Mouse (Mus musculus) lung, embryonic 14.5 days (tissue): ENCODE data around the gene Nphs1. TPM values are rescaled to one million over a fixed set of nuclear protein-coding genes. Genes with fewer than 3 reads are reported as not detected.

Experiments used
- ATAC-seq: fragments of 200-750 bp; cut with Nextera tagmentation; 2 replicates; pipeline ENCODE4 v1.8.0; 2017; ENCODE audit warnings: mild to moderate bottlenecking, moderate TSS enrichment, moderate library complexity; ENCODE audit not compliant: insufficient read depth
- DNase-seq: peaks from one replicate; pipeline ENCODE4 v3.0.0-alpha.2; 2015
- H3K27ac ChIP-seq: fragments of 300-500 bp; sonication (generic); 2 replicates; pipeline ENCODE4 v1.5.1; 2014; ENCODE audit warnings: low read depth, mild to moderate bottlenecking, moderate library complexity
- H3K27me3 ChIP-seq: fragments of 300-500 bp; sonication (generic); 2 replicates; pipeline ENCODE4 v1.6.1; 2014; ENCODE audit warnings: low read length, control low read depth; ENCODE audit not compliant: insufficient read depth
- H3K36me3 ChIP-seq: fragments of 300-500 bp; sonication (generic); 2 replicates; pipeline ENCODE4 v1.6.1; 2014; ENCODE audit warnings: control low read depth; ENCODE audit not compliant: insufficient read depth
- H3K4me1 ChIP-seq: fragments of 300-500 bp; sonication (generic); 2 replicates; pipeline ENCODE4 v1.6.1; 2014; ENCODE audit warnings: antibody characterized with exemption, control low read depth; ENCODE audit not compliant: insufficient read depth
- H3K4me2 ChIP-seq: fragments of 300-500 bp; sonication (generic); 2 replicates; pipeline ENCODE4 v1.6.1; 2014; ENCODE audit warnings: mild to moderate bottlenecking
- H3K4me3 ChIP-seq: fragments of 300-500 bp; sonication (generic); 2 replicates; pipeline ENCODE4 v1.5.1; 2014; ENCODE audit warnings: low read depth, low read length
- H3K9ac ChIP-seq: fragments of 300-500 bp; sonication (generic); 2 replicates; pipeline ENCODE4 v1.6.1; 2014
- H3K9me3 ChIP-seq: fragments of 300-500 bp; sonication (generic); 2 replicates; pipeline ENCODE4 v1.6.1; 2016; ENCODE audit warnings: low read depth, low read length, control low read depth
- CTCF ChIP-seq: IDR thresholded peaks from 2 replicates; pipeline ENCODE4 v1.5.1; 2016; ENCODE audit warnings: antibody characterized with exemption, low read depth
- WGBS: fragments of 180-500 bp; shearing (Covaris S2); extraction: QIAGEN DNeasy Blood & Tissue Kit; methylation state at CpG from one replicate; pipeline ENCODE4 v1.1.7; 2014; 5-methylcytosine and 5-hydroxymethylcytosine counted together
- polyA plus RNA-seq: library from polyadenylated mRNA; unstranded; fragments of >200 nt; fragmentation: Nextera tagmentation; extraction: Ambion mirVana; gene quantifications from 2 replicates; pipeline ENCODE4 v1.2.1, GENCODE M21; 2014

Nphs1 gene
- polyA plus RNA-seq, 1 experiment from 2014 or later, result not detected

GRCm38 (mm10) chr7:30454259-30454658 is 3.9 kb upstream of the Nphs1 start:
- Histone ChIP-seq H3K4me3 (no peak overlapping the region), H3K27ac (no peak overlapping the region), H3K9ac (no peak overlapping the region), H3K9me3 (no peaks in the 10 kb centered on the region), H3K4me2 (no peak overlapping the region), H3K4me1 (no peaks in the 10 kb centered on the region), H3K36me3 (no peaks in the 10 kb centered on the region), H3K27me3 (peaks cover 72% of the 10 kb centered on the region)
- TF ChIP-seq CTCF, result no peak
- 10% methylated on average over 6 of the region's 6 CpGs for WGBS
- DNase-seq, result no peak
- ATAC-seq, result no peak

DNA sequence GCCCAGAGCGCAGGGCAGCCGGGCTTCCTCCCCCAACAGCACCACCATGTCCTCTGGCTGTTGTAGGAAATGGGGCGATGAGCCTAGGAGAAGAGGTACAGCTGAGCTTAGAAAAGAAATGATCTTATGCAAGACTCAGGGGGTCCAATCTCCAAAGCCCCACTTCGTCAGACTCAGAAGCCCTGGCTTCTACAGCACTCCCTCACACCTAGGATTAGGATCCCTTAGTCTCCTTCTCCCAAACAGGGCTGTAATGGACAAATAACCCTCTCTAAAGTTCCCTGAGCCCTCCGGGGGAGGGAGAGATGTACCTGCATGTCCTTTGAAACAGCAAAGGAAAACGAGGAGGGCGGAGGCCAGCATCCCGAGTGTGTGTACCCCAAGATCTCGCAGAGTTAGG is 1.6 kb upstream of the Nphs1 start:
- ATAC-seq (no peak), DNase-seq (no peak)
- peaks cover 94% of the 10 kb centered on the region for H3K27me3 ChIP-seq
- no peak overlapping the region for H3K4me2 ChIP-seq
- H3K4me1 ChIP-seq, result no peaks in the 10 kb centered on the region
- under 1% methylated on average over 9 of the region's 9 CpGs for WGBS
- no peaks in the 10 kb centered on the region for H3K9me3 ChIP-seq
- no peak overlapping the region for H3K27ac ChIP-seq
- no peak overlapping the region for H3K9ac ChIP-seq
- H3K36me3 ChIP-seq, result no peaks in the 10 kb centered on the region
- no peak overlapping the region for H3K4me3 ChIP-seq
- no peak for TF ChIP-seq CTCF

DNA sequence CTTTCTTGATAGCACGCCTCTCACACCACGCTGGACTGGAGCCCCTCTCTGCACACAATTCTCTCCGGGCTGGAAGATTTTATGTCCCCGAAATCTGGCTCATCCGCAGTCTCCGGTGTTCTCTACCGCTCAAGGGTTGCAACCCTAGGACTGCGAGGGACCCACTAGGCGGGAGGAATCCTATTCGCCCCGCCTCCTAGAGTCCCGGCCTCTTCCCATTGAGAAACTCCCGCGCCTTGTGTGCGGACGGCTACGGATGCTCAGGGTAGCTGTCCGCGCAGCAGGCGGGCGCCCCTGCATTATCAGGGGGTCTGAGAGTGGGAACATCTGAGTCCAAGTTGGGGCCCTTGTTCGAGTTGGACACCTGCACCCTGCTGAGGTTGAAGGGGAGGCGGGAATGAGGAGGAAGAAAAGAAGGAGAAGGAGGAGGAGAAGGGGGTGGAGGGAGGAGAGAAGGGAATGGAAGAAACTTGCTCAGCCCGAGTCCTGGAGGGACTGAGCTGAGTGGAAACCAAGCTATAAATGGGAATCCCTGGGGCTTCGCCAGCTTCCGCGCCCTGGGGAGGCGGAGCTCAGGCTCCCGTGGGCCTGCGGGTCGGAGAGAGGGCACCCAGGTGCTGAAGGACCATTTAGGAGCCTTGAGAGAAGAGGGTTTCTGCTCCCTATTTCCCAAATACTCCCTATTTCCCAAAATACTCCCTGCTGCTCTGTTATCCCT is 1.0 kb upstream of the Nphs1 start:
- Histone ChIP-seq H3K4me1 (no peaks in the 10 kb centered on the region), H3K27ac (no peak overlapping the region), H3K9ac (no peak overlapping the region), H3K4me3 (0 out of 2 replicates have a peak overlapping the region, but pooled peaks have one; percentile 2), H3K27me3 (peaks cover 93% of the 10 kb centered on the region), H3K4me2 (peak overlapping the region; percentile 11; the same call in 1 of the 2 replicates), H3K9me3 (no peaks in the 10 kb centered on the region), H3K36me3 (no peaks in the 10 kb centered on the region)
- ATAC-seq (no peak), DNase-seq (no peak)
- TF ChIP-seq CTCF, result no peak
- WGBS, result 1% methylated on average over 31 of the region's 31 CpGs

DNA sequence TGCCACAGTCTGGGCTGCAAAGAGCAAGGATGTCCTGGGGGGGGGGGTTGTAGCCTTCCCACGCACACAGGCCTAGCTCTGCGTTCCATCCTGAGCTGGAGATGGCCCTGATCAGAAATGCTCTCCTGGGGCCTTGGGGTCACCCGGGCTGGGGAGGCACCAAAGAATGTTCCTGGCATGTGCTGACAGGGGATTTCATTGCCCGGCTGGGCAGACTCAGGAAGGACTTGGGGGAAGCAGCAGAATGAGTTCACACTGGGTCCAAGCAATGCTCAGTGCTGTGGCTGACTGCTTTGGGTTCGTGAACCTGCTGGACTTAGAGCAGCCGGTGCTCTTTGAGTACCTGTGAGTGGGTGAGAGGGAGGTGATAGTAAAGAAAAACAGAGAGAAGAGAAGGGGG is 1.4 kb downstream of the Nphs1 start:
- Histone ChIP-seq H3K36me3 (no peaks in the 10 kb centered on the region), H3K4me2 (no peak overlapping the region), H3K4me1 (no peaks in the 10 kb centered on the region), H3K27me3 (peaks cover 91% of the 10 kb centered on the region), H3K4me3 (no peak overlapping the region), H3K27ac (no peak overlapping the region), H3K9ac (no peak overlapping the region), H3K9me3 (no peaks in the 10 kb centered on the region)
- ATAC-seq (no peak), DNase-seq (no peak)
- 34% methylated on average over 6 of the region's 6 CpGs for WGBS
- no peak for TF ChIP-seq CTCF

DNA sequence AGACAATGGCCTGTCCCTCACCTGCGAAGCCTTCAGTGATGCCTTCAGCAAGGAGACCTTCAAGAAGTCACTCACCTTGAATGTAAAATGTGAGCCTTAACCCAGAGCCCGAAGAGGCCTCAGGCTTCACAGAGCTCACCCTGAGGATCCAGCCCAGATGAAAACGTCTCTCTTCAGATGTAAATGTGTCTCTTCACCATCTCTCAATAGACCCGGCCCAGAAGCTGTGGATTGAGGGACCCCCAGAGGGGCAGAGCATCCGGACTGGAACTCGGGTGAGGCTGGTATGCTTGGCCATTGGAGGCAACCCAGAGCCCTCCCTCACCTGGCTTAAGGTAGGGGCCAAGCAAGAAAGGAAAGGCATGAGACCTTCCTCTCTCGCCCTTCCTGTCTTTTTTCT is 5.5 kb downstream of the Nphs1 start:
- no peak overlapping the region for H3K4me2 ChIP-seq
- H3K4me1 ChIP-seq, result no peaks in the 10 kb centered on the region
- no peak overlapping the region for H3K9ac ChIP-seq
- DNase-seq (no peak), ATAC-seq (no peak)
- H3K4me3 ChIP-seq, result no peak overlapping the region
- H3K9me3 ChIP-seq, result no peaks in the 10 kb centered on the region
- WGBS, result 27% methylated on average over 7 of the region's 7 CpGs
- no peak overlapping the region for H3K27ac ChIP-seq
- TF ChIP-seq CTCF, result no peak
- no peaks in the 10 kb centered on the region for H3K36me3 ChIP-seq
- peaks cover 88% of the 10 kb centered on the region for H3K27me3 ChIP-seq

DNA sequence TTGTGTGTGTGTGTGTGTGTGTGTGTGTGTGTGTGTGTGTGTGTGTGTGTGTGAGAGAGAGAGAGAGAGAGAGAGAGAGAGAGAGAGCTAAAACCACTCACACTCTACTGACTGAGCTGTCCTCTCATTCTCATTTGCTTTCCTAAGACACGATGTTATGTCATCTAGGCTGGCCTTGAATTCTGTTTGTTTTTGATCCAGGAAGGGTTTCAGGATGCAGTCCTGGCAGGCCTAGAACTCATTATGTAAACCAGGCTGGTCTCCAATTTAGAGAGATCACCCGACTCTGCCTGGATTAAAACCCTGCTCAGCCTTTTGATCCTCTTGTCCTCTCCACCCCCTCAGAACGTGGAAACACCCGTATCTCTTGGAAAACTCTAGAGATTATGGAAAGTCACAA is 5.9 kb downstream of the Nphs1 start:
- H3K4me2 ChIP-seq, result no peak overlapping the region
- 22% methylated on average over 4 of the region's 4 CpGs for WGBS
- H3K36me3 ChIP-seq, result no peaks in the 10 kb centered on the region
- no peak for TF ChIP-seq CTCF
- H3K4me1 ChIP-seq, result no peaks in the 10 kb centered on the region
- ATAC-seq, result no peak
- H3K9me3 ChIP-seq, result no peaks in the 10 kb centered on the region
- no peak overlapping the region for H3K4me3 ChIP-seq
- no peak overlapping the region for H3K9ac ChIP-seq
- H3K27ac ChIP-seq, result no peak overlapping the region
- peaks cover 84% of the 10 kb centered on the region for H3K27me3 ChIP-seq
- DNase-seq, result no peak

- 13% methylated on average over 6 of the region's 6 CpGs for WGBS
- no peak overlapping the region for H3K27ac ChIP-seq
- no peaks in the 10 kb centered on the region for H3K4me1 ChIP-seq
- no peak overlapping the region for H3K4me3 ChIP-seq
- peaks cover 76% of the 10 kb centered on the region for H3K27me3 ChIP-seq
- H3K9ac ChIP-seq, result no peak overlapping the region
- DNase-seq, result no peak
- no peaks in the 10 kb centered on the region for H3K36me3 ChIP-seq
- no peak for TF ChIP-seq CTCF
- H3K9me3 ChIP-seq, result no peaks in the 10 kb centered on the region
- no peak overlapping the region for H3K4me2 ChIP-seq
- no peak for ATAC-seq
Measured at GRCm38 (mm10) chr7:30464816-30465300, 6.7 kb downstream of the Nphs1 start.
